Mouse (Mus musculus) forebrain, embryonic 11.5 days (tissue): ENCODE results near the gene Naa40. TPM values are rescaled to one million over a fixed set of nuclear protein-coding genes. Genes with fewer than 3 reads are reported as not detected.

Source experiments
- ATAC-seq: fragments of 200-750 bp; cut with Nextera tagmentation; replicated peaks from 2 replicates; pipeline ENCODE4 v1.8.0; 2017; ENCODE audit warnings: moderate TSS enrichment; ENCODE audit not compliant: low FRiP score
- DNase-seq: peaks from one replicate; pipeline ENCODE4 v3.0.0-alpha.2; 2017; ENCODE audit warnings: low spot score
- H3K27ac ChIP-seq: fragments of 300-500 bp; sonication (generic); 2 replicates; pipeline ENCODE4 v1.5.1; 2014; ENCODE audit warnings: low read depth, low read length
- H3K27me3 ChIP-seq: fragments of 300-500 bp; sonication (generic); 2 replicates; pipeline ENCODE4 v1.6.1; 2014; ENCODE audit warnings: mild to moderate bottlenecking, low read length, mixed read lengths; ENCODE audit not compliant: control insufficient read depth, insufficient read depth
- H3K36me3 ChIP-seq: fragments of 300-500 bp; sonication (generic); 2 replicates; pipeline ENCODE4 v1.6.1; 2014; ENCODE audit warnings: mild to moderate bottlenecking, low read length, moderate library complexity, mixed read lengths; ENCODE audit not compliant: control insufficient read depth, insufficient read depth
- H3K4me1 ChIP-seq: fragments of 300-500 bp; sonication (generic); replicated peaks from 2 replicates; pipeline ENCODE4 v1.6.1; 2014; ENCODE audit warnings: low read length, mixed read lengths; ENCODE audit not compliant: control insufficient read depth, insufficient read depth
- H3K4me2 ChIP-seq: fragments of 300-500 bp; sonication (generic); 2 replicates; pipeline ENCODE4 v1.6.1; 2014; ENCODE audit warnings: low read depth, mild to moderate bottlenecking, low read length, moderate library complexity, mixed read lengths; ENCODE audit not compliant: severe bottlenecking
- H3K4me3 ChIP-seq: fragments of 300-500 bp; sonication (generic); 2 replicates; pipeline ENCODE4 v1.5.1; 2014; ENCODE audit warnings: low read depth, low read length
- H3K9ac ChIP-seq: fragments of 300-500 bp; sonication (generic); 2 replicates; pipeline ENCODE4 v1.6.1; 2014; ENCODE audit warnings: low read length
- H3K9me3 ChIP-seq: fragments of 300-500 bp; sonication (generic); 2 replicates; pipeline ENCODE4 v1.6.1; 2016; ENCODE audit warnings: low read length, mixed read lengths; ENCODE audit not compliant: control insufficient read depth
- WGBS: fragments of 180-500 bp; shearing (Covaris S2); extraction: QIAGEN DNeasy Blood & Tissue Kit; methylation state at CpG from one replicate; pipeline ENCODE4 v1.1.7; 2014; 5-methylcytosine and 5-hydroxymethylcytosine counted together
- polyA plus RNA-seq: library from polyadenylated mRNA; unstranded; fragments of >200 nt; fragmentation: Nextera tagmentation; extraction: Ambion mirVana; gene quantifications from 2 replicates; pipeline ENCODE4 v1.2.1, GENCODE M21; 2014

The Naa40 gene
- polyA plus RNA-seq, 1 experiment from 2014 or later: 106 TPM

DNA sequence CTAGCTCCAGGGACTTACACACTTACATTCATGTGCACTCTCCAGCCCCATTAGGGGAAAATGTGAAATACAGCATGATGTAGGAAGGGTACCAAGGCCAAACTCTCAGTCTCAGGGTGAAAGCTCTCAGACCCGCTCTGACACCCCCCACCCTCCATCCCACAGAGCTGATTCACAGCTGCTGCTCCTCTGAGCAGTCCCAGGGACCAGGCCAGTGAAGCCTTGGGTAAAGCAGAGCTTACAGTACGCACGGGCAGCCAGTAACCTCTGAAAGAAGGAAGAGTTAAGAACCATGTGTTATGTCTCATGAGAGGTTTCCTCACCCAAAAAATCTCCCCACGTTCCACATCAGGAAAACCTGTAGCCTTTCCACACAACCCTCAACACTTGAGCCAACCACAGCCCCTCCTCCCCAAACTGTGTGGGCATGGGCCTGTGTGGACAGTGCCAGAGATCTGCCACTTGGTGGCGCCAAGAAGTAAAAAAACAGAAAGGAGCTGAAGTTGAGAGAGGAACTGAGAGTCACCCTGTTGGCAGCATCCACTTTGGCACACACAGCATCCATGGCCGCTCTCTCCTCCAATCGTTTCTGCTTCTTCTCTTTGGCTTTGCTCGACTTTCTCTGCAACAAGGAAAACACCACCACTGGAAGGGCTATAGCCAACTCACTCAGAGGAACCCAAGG is 6.3 kb downstream of the Naa40 start:
- H3K4me2 ChIP-seq: no peak overlapping the region
- H3K9me3 ChIP-seq: no peaks in the 10 kb centered on the region
- H3K4me1 ChIP-seq: 0 out of 2 replicates have a peak, but pooled peaks cover 2% of the 10 kb centered on the region
- peaks cover 4% of the 10 kb centered on the region; the same call in 1 of the 2 replicates for H3K36me3 ChIP-seq
- peak; percentile 78; the same call in 1 of the 2 replicates for ATAC-seq
- H3K27me3 ChIP-seq: no peaks in the 10 kb centered on the region
- no peak overlapping the region for H3K27ac ChIP-seq
- no peak overlapping the region for H3K9ac ChIP-seq
- peak; percentile 83 for DNase-seq
- no peak overlapping the region for H3K4me3 ChIP-seq
- WGBS: 64% methylated on average over 8 of the region's 8 CpGs

GRCm38 (mm10) chr19:7226511-7226914 is 14.5 kb downstream of the Naa40 start:
- peaks cover 9% of the 10 kb centered on the region; the same call in 1 of the 2 replicates for H3K36me3 ChIP-seq
- no peaks in the 10 kb centered on the region for H3K9me3 ChIP-seq
- WGBS: 81% methylated on average over 6 of the region's 6 CpGs

GRCm38 (mm10) chr19:7225096-7225690 is 15.8 kb downstream of the Naa40 start:
- Histone ChIP-seq H3K9me3 (no peaks in the 10 kb centered on the region), H3K4me3 (no peak overlapping the region), H3K36me3 (peaks cover 9% of the 10 kb centered on the region; the same call in 1 of the 2 replicates), H3K27ac (no peak overlapping the region), H3K4me2 (no peak overlapping the region), H3K27me3 (no peaks in the 10 kb centered on the region), H3K4me1 (no peaks in the 10 kb centered on the region), H3K9ac (no peak overlapping the region)
- DNase-seq (no peak), ATAC-seq (no peak)
- 85% methylated on average over 9 of the region's 9 CpGs for WGBS

More at GRCm38 (mm10) chr19:7226511-7226914, 14.5 kb downstream of the Naa40 start:
- H3K27me3 ChIP-seq: no peaks in the 10 kb centered on the region
- H3K4me2 ChIP-seq: no peak overlapping the region
- no peak overlapping the region for H3K9ac ChIP-seq
- no peaks in the 10 kb centered on the region for H3K4me1 ChIP-seq
- DNase-seq (no peak), ATAC-seq (no peak)
- no peak overlapping the region for H3K27ac ChIP-seq
- no peak overlapping the region for H3K4me3 ChIP-seq

- Histone ChIP-seq H3K4me2 (no peak overlapping the region), H3K27me3 (no peaks in the 10 kb centered on the region), H3K27ac (no peak overlapping the region), H3K9ac (no peak overlapping the region), H3K9me3 (no peaks in the 10 kb centered on the region), H3K4me3 (no peak overlapping the region), H3K4me1 (no peaks in the 10 kb centered on the region), H3K36me3 (peaks cover under 1% of the 10 kb centered on the region; the same call in 1 of the 2 replicates)
- WGBS: 93% methylated on average over 3 of the region's 3 CpGs
- DNase-seq (no peak), ATAC-seq (no peak)
Measured at GRCm38 (mm10) chr19:7224253-7224652, 16.7 kb downstream of the Naa40 start.

DNA sequence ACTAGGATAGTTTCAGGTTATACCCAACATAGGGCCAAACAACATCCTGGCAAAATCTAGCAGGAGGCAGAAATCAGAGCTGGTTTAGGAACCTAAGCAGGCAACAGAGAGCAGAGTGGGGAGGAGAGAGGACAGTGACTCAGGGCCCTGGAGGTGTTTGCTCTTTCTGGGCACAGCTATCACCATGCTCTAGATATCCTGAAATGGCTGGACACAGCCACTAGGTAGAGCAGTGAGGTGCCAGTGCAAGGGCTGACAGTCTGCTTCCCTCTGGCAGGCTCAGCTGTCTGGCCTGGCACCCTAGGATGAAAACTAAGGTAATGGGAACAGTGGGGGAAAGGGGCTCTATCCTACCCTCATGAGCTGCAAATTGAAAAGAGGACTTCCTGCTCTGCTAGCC is 17.5 kb downstream of the Naa40 start:
- H3K27ac ChIP-seq: no peak overlapping the region
- H3K27me3 ChIP-seq: no peaks in the 10 kb centered on the region
- H3K4me2 ChIP-seq: no peak overlapping the region
- no peaks in the 10 kb centered on the region for H3K4me1 ChIP-seq
- H3K9ac ChIP-seq: no peak overlapping the region
- no peak overlapping the region for H3K4me3 ChIP-seq
- DNase-seq: no peak
- H3K36me3 ChIP-seq: no peaks in the 10 kb centered on the region; the same call in 1 of the 2 replicates
- no peaks in the 10 kb centered on the region for H3K9me3 ChIP-seq
- ATAC-seq: no peak

- 82% methylated on average over 6 of the region's 6 CpGs for WGBS
- Histone ChIP-seq H3K27me3 (no peaks in the 10 kb centered on the region), H3K36me3 (no peaks in the 10 kb centered on the region; the same call in 1 of the 2 replicates), H3K4me3 (no peak overlapping the region), H3K4me1 (no peaks in the 10 kb centered on the region; the same call in 1 of the 2 replicates), H3K9me3 (no peaks in the 10 kb centered on the region), H3K27ac (no peak overlapping the region), H3K4me2 (no peak overlapping the region), H3K9ac (no peak overlapping the region)
- ATAC-seq (no peak), DNase-seq (no peak)
Measured at GRCm38 (mm10) chr19:7222196-7222595, 18.8 kb downstream of the Naa40 start.

DNA sequence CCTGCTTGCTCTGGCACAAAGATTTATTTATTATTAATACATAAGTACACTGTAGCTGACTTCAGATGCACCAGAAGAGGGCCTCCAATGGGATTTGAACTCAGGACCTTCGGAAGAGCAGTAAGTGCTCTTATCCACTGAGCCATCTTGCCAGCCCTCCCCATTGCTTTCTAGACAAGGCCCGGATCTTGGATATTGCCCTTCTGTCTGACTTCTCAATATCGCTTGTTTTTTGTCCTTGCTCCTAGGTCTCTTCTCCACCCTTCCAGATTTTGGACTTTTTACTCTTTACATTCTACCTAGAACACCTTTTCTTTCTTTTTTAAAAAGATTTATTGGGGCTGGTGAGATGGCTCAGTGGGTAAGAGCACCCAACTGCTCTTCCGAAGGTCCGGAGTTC is 22.2 kb downstream of the Naa40 start:
- no peak overlapping the region for H3K4me3 ChIP-seq

DNA sequence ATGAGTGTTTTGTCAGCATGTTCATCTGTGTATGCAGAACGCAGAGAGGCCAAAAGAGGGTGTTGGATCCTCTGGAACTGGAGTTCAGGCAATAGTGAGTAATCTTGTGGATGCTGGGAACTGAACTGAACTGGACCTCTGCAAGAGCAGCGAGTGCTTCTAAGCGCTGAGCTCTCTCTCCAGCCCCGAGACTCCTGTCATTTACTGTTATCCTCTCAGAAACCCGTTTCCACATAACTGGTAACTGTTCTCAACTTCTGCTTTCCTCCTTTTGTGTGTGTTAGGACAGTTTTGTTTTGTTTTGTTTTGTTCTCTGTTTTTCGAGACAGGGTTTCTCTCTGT is 23.1 kb downstream of the Naa40 start:
- Histone ChIP-seq H3K4me2 (peak overlapping the region; percentile 65), H3K4me1 (peaks cover 10% of the 10 kb centered on the region), H3K4me3 (peak overlapping the region; percentile 92), H3K9ac (peak overlapping the region; percentile 51; the same call in 1 of the 2 replicates), H3K36me3 (peaks cover 3% of the 10 kb centered on the region; the same call in 1 of the 2 replicates), H3K27ac (peak overlapping the region; percentile 51; the same call in 1 of the 2 replicates), H3K27me3 (no peaks in the 10 kb centered on the region), H3K9me3 (no peaks in the 10 kb centered on the region)
- WGBS: 8% methylated on average over 6 of the region's 6 CpGs
- DNase-seq: no peak
- ATAC-seq: peak; percentile 34; the same call in 1 of the 2 replicates

More for the DNA sequence above, 22.2 kb downstream of the Naa40 start:
- H3K27me3 ChIP-seq: no peaks in the 10 kb centered on the region
- peaks cover 3% of the 10 kb centered on the region; the same call in 1 of the 2 replicates for H3K36me3 ChIP-seq
- H3K9ac ChIP-seq: no peak overlapping the region
- H3K4me1 ChIP-seq: peaks cover 10% of the 10 kb centered on the region
- no peaks in the 10 kb centered on the region for H3K9me3 ChIP-seq
- no peak overlapping the region for H3K27ac ChIP-seq
- DNase-seq (no peak), ATAC-seq (no peak)
- no peak overlapping the region for H3K4me2 ChIP-seq
- 99% methylated on average over 5 of the region's 5 CpGs for WGBS
